Mouse (Mus musculus) ES-Bruce4 (cell line): ENCODE data around the gene Sh3gl3.

Experiments
- CTCF ChIP-seq: IDR thresholded peaks from one replicate; pipeline ENCODE4 v1.8.1; 2011; ENCODE audit warnings: low read depth, low read length
- POLR2A ChIP-seq: IDR thresholded peaks from one replicate; pipeline ENCODE4 v1.8.1; 2011; ENCODE audit warnings: low read length; ENCODE audit not compliant: insufficient read depth

DNA sequence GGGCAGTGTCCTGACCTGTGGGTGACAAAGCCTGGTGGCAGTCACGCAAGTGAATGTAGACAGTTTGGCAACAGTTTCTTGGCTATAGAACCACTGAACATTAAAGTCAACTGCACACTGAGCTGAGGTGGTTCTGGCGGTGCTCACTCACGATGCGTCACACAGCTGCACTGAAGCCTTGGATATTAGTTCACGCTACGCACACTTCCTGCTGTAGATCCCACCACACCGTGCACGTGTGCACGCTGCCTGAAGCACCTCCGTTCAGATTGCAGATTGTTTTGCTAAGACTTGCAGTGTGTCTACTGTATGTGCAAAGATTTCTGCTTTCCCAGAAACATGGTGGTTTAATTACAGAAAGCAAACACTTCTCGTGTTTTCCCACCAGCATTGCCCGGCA is 144.9 kb downstream of the Sh3gl3 start:
- no peak for TF ChIP-seq CTCF
- no peak for TF ChIP-seq POLR2A
